ENCODE assay signal across 8 mouse cellular contexts in genomic region chr17:24477985-24478600, GRCm38 (mm10). TPM values are rescaled to one million over a fixed set of nuclear protein-coding genes. Genes with fewer than 3 reads are reported as not detected.
A peak's percentile ranks its signal among the peaks of the same experiment; 100 is the strongest.
DNase-seq lines count a peak whose midpoint lies in the region; ATAC-seq lines count a peak whose summit lies in the region.

No protein-coding gene starts in this region.

- DNase-seq in cerebellum, postnatal 36 days = peak; percentile 43
- no peak for DNase-seq in intestine, embryonic 14.5 days (ENCODE audit: low spot score)
- DNase-seq in yolk sac, embryonic 10.5 days (ENCODE audit: low spot score) = no peak
- no peak for DNase-seq in urinary bladder, postnatal 25 days (ENCODE audit: low spot score)
- DNase-seq in gastrocnemius, adult 18-20 months (ENCODE audit: low spot score) = no peak

- 42% methylated on average over 11 of the region's 11 CpGs for WGBS in intestine, embryonic 14.5 days

- H3K4me1 ChIP-seq in megakaryocyte, embryonic 14.5 days = peaks cover 43% of the 10 kb centered on the region
- peaks cover 14% of the 10 kb centered on the region; the same call in 1 of the 2 replicates for H3K4me1 ChIP-seq in intestine, embryonic 14.5 days (replicated peaks; ENCODE audit: control insufficient read depth, insufficient read depth, low read length)

- no peak for ATAC-seq in megakaryocyte, adult 5-6 weeks (ENCODE audit: poor library complexity, severe bottlenecking)
- peak; percentile 36 for ATAC-seq in intestine, embryonic 14.5 days (replicated peaks; ENCODE audit: low FRiP score, low TSS enrichment, low read depth)
- 0 out of 2 replicates have a peak, but pooled peaks have one; percentile 7 for ATAC-seq in megakaryocyte-erythroid progenitor cell, adult 5-6 weeks (replicated peaks; ENCODE audit: low FRiP score, low TSS enrichment, poor library complexity, severe bottlenecking)

- H3K4me2 ChIP-seq in intestine, embryonic 14.5 days (ENCODE audit: low read length) = peak overlapping the region; percentile 72

- H3K36me3 ChIP-seq in megakaryocyte, embryonic 14.5 days (replicated peaks; ENCODE audit: low read length) = peaks cover 50% of the 10 kb centered on the region
- H3K36me3 ChIP-seq in intestine, embryonic 14.5 days (ENCODE audit: control insufficient read depth, insufficient read depth, low read length) = peaks cover 39% of the 10 kb centered on the region

- H3K27ac ChIP-seq in intestine, embryonic 14.5 days (ENCODE audit: low read depth) = 0 out of 2 replicates have a peak overlapping the region, but pooled peaks have one; percentile 93

- H3K9me3 ChIP-seq in megakaryocyte, embryonic 14.5 days = no peaks in the 10 kb centered on the region
- no peaks in the 10 kb centered on the region for H3K9me3 ChIP-seq in intestine, embryonic 14.5 days (ENCODE audit: control insufficient read depth, low read length)

- no peaks in the 10 kb centered on the region for H3K27me3 ChIP-seq in megakaryocyte, embryonic 14.5 days (replicated peaks)
- no peaks in the 10 kb centered on the region for H3K27me3 ChIP-seq in intestine, embryonic 14.5 days (replicated peaks; ENCODE audit: control insufficient read depth, insufficient read depth, low read length)

- peak overlapping the region; percentile 96 for H3K4me3 ChIP-seq in megakaryocyte, embryonic 14.5 days (replicated peaks)
- H3K4me3 ChIP-seq in intestine, embryonic 14.5 days (ENCODE audit: low read depth, low read length) = peak overlapping the region; percentile 93

- peak overlapping the region; percentile 84 for H3K9ac ChIP-seq in intestine, embryonic 14.5 days (ENCODE audit: low read length)

RNA-seq across cellular contexts. Expression of gene Mlst8, which starts 0.8 kb away (rescaled TPM):
- 2.3 and 3.7 TPM in 2 replicates for polyA plus RNA-seq in megakaryocyte, embryonic 14.5 days (2012; ENCODE audit: insufficient read depth, low replicate concordance)
- 12.5 and 14.6 TPM in 2 replicates for total RNA-seq in megakaryocyte, adult 5-6 weeks (2015)
- 42.3 and 43.2 TPM in 2 replicates for total RNA-seq in megakaryocyte, adult 5-6 weeks (2017)
- 32.3 and 32.7 TPM in 2 replicates for polyA plus RNA-seq in intestine, embryonic 14.5 days (2014; fragmentation: Nextera tagmentation; extraction: Ambion mirVana)
- 35.8 and 38.7 TPM in 2 replicates for total RNA-seq in megakaryocyte-erythroid progenitor cell, adult 5-6 weeks (2014; fragmentation: Nextera tagmentation)
- 17.2 and 36.1 TPM in 2 replicates for total RNA-seq in megakaryocyte-erythroid progenitor cell, adult 5-6 weeks (2017)
- 10 to 100 TPM in 1 of 2 experiments, 1 to 10 TPM in 1; 9.9 to 11.1 TPM for total RNA-seq in gastrocnemius, adult 18-20 months (2021)

RNA-seq across cellular contexts. Expression of gene Bricd5, which starts 4.4 kb away (rescaled TPM):
- polyA plus RNA-seq in megakaryocyte, embryonic 14.5 days (2012; ENCODE audit: insufficient read depth, low replicate concordance) = not detected in 2 replicates
- total RNA-seq in megakaryocyte, adult 5-6 weeks (2015) = 0.75 TPM in 1 of 2 replicates, not detected in the other
- total RNA-seq in megakaryocyte, adult 5-6 weeks (2017) = 0.26 TPM in 1 of 2 replicates, not detected in the other
- 0.50 and 0.53 TPM in 2 replicates for polyA plus RNA-seq in intestine, embryonic 14.5 days (2014; fragmentation: Nextera tagmentation; extraction: Ambion mirVana)
- total RNA-seq in megakaryocyte-erythroid progenitor cell, adult 5-6 weeks (2014; fragmentation: Nextera tagmentation) = not detected in 2 replicates
- total RNA-seq in megakaryocyte-erythroid progenitor cell, adult 5-6 weeks (2017) = 0.80 TPM in 1 of 2 replicates, not detected in the other
- total RNA-seq in gastrocnemius, adult 18-20 months (2021) = under 1 TPM in 1 of 2 experiments, not detected in 1; 0.31 TPM

RNA-seq across cellular contexts. Expression of gene Pgp, which starts 7.9 kb away (rescaled TPM):
- 48.8 and 102 TPM in 2 replicates for polyA plus RNA-seq in megakaryocyte, embryonic 14.5 days (2012; ENCODE audit: insufficient read depth, low replicate concordance)
- total RNA-seq in megakaryocyte, adult 5-6 weeks (2015) = 20.7 and 25.5 TPM in 2 replicates
- total RNA-seq in megakaryocyte, adult 5-6 weeks (2017) = 14.5 and 14.6 TPM in 2 replicates
- 73.1 and 81.0 TPM in 2 replicates for polyA plus RNA-seq in intestine, embryonic 14.5 days (2014; fragmentation: Nextera tagmentation; extraction: Ambion mirVana)
- total RNA-seq in megakaryocyte-erythroid progenitor cell, adult 5-6 weeks (2014; fragmentation: Nextera tagmentation) = 32.8 and 43.6 TPM in 2 replicates
- 21.9 and 23.4 TPM in 2 replicates for total RNA-seq in megakaryocyte-erythroid progenitor cell, adult 5-6 weeks (2017)
- 10 to 100 TPM; 47.6 to 52.1 TPM for total RNA-seq in gastrocnemius, adult 18-20 months (2021)

RNA-seq across cellular contexts. Expression of gene E4f1, which starts 8.0 kb away (rescaled TPM):
- 9.7 and 18.7 TPM in 2 replicates for polyA plus RNA-seq in megakaryocyte, embryonic 14.5 days (2012; ENCODE audit: insufficient read depth, low replicate concordance)
- total RNA-seq in megakaryocyte, adult 5-6 weeks (2015) = 20.7 and 27.5 TPM in 2 replicates
- total RNA-seq in megakaryocyte, adult 5-6 weeks (2017) = 14.2 and 14.5 TPM in 2 replicates
- polyA plus RNA-seq in intestine, embryonic 14.5 days (2014; fragmentation: Nextera tagmentation; extraction: Ambion mirVana) = 23.2 and 23.8 TPM in 2 replicates
- 47.7 and 60.9 TPM in 2 replicates for total RNA-seq in megakaryocyte-erythroid progenitor cell, adult 5-6 weeks (2014; fragmentation: Nextera tagmentation)
- 10.5 and 20.8 TPM in 2 replicates for total RNA-seq in megakaryocyte-erythroid progenitor cell, adult 5-6 weeks (2017)
- total RNA-seq in gastrocnemius, adult 18-20 months (2021) = 10 to 100 TPM; 10.8 TPM

RNA-seq across cellular contexts. Expression of gene Caskin1, which starts 10.3 kb away (rescaled TPM):
- polyA plus RNA-seq in megakaryocyte, embryonic 14.5 days (2012; ENCODE audit: insufficient read depth, low replicate concordance) = not detected in 2 replicates
- not detected in 2 replicates for total RNA-seq in megakaryocyte, adult 5-6 weeks (2015)
- total RNA-seq in megakaryocyte, adult 5-6 weeks (2017) = not detected in 2 replicates
- polyA plus RNA-seq in intestine, embryonic 14.5 days (2014; fragmentation: Nextera tagmentation; extraction: Ambion mirVana) = 2.1 and 2.8 TPM in 2 replicates
- total RNA-seq in megakaryocyte-erythroid progenitor cell, adult 5-6 weeks (2014; fragmentation: Nextera tagmentation) = not detected in 2 replicates
- not detected in 2 replicates for total RNA-seq in megakaryocyte-erythroid progenitor cell, adult 5-6 weeks (2017)
- total RNA-seq in gastrocnemius, adult 18-20 months (2021) = under 1 TPM; 0.09 to 0.17 TPM

Comparison
In these comparisons a context has a peak if more than half of its experiments do, and no peak if none do; other contexts are left out.
1. DNase-seq: peak in cerebellum, postnatal 36 days (2 of 2); none in intestine, embryonic 14.5 days (single experiment), yolk sac, embryonic 10.5 days (single experiment), urinary bladder, postnatal 25 days (single experiment) and gastrocnemius, adult 18-20 months (single experiment).